Mouse (Mus musculus) megakaryocyte, embryonic 14.5 days (primary cell): ENCODE results near the gene Mapkap1.

Experiments used
- FLI1 ChIP-seq: IDR thresholded peaks from 2 replicates; pipeline ENCODE4 v1.6.1; 2012; ENCODE audit warnings: low read length, inconsistent platforms, mixed read lengths
- GATA1 ChIP-seq: IDR thresholded peaks from 3 replicates; pipeline ENCODE4 v1.6.1; 2012; ENCODE audit warnings: mixed read lengths, low read length, inconsistent platforms, borderline replicate concordance

DNA sequence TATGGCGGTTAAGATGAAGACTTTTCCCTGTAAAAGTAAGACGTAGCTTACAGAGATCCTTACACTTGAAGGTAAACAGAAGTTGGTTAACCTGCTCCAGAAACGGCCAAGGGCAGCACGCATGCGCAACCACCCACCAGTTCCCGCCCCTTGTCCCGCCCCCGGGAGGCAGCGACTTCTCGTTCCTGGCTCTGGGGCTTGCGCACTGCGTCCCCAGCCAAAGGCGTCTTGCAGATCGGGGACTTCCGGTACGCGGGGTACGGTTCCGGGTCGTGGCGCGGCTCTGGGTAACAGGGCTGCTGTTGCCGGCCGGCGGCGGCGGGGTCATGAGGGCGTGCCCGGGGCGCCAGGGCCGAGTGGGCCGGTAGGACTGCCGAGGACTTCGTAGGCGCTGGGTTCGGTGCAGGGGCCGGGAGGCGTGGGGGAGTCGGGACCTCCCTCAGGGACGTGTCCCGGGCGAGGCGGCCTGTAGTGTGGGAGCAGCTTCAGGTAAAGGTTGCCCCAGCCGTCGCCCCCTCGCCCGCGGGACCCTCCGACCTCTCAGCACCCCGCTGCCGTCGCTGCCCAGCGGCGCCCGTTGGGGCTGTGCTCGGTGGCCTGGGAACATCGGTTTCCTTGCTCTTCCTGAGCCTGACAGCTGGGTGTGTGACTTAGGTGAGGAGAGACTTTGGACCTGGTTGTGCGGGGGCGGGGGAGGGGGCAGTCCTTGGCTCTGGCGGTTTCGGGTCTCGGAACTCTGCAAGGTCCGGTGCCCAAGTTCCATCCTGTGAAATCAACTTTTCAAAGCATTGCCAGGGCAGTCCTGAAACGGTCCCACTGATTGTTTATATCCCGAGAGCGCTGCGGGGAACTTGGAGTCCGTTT, at the start of gene Mapkap1:
- TF ChIP-seq GATA1 (no peak), FLI1 (no peak; the same call in 1 of the 2 replicates)
